Mouse (Mus musculus) 3T3-L1 (cell line): Measurements from ENCODE around the gene Hsd3b7.

ENCODE experiments used
- DNase-seq: peaks from one replicate; pipeline ENCODE4 v3.0.0-alpha.2; 2015; ENCODE audit warnings: low read depth, low spot score

Hsd3b7 gene

GRCm38 (mm10) chr7:127800435-127801009 lies at the start of gene Hsd3b7:
Gene Hsd3b7, plus strand, starts transcription at chr7:127800604.
- peak; percentile 94 for DNase-seq

- no peak for DNase-seq
These were observed 48.8 kb upstream of the Hsd3b7 start for GRCm38 (mm10) chr7:127751619-127752018.

GRCm38 (mm10) chr7:127752069-127752468 lies 48.3 kb upstream of the Hsd3b7 start:
- DNase-seq = no peak

- peak; percentile 30 for DNase-seq
These were observed 47.2 kb upstream of the Hsd3b7 start for GRCm38 (mm10) chr7:127753158-127753557.

GRCm38 (mm10) chr7:127753741-127754140 lies 46.7 kb upstream of the Hsd3b7 start:
- no peak for DNase-seq

GRCm38 (mm10) chr7:127759716-127760115 lies 40.7 kb upstream of the Hsd3b7 start:
- DNase-seq = no peak

GRCm38 (mm10) chr7:127760478-127760877 lies 39.9 kb upstream of the Hsd3b7 start:
- no peak for DNase-seq

- DNase-seq = peak; percentile 80
These were observed 39.4 kb upstream of the Hsd3b7 start for GRCm38 (mm10) chr7:127761026-127761425.

- no peak for DNase-seq
These were observed 36.8 kb upstream of the Hsd3b7 start for GRCm38 (mm10) chr7:127763642-127764041.

GRCm38 (mm10) chr7:127765756-127766155 lies 34.6 kb upstream of the Hsd3b7 start:
- DNase-seq = no peak

GRCm38 (mm10) chr7:127766851-127767609 lies 33.4 kb upstream of the Hsd3b7 start:
- DNase-seq = no peak

- DNase-seq = no peak
These were observed 32.6 kb upstream of the Hsd3b7 start for GRCm38 (mm10) chr7:127767671-127768345.

GRCm38 (mm10) chr7:127768346-127768996 lies 31.9 kb upstream of the Hsd3b7 start:
- DNase-seq = no peak

- peak; percentile 98 for DNase-seq
These were observed 31.3 kb upstream of the Hsd3b7 start for GRCm38 (mm10) chr7:127768997-127769593.

GRCm38 (mm10) chr7:127769651-127770038 lies 30.8 kb upstream of the Hsd3b7 start, which contains the start of gene Orai3:
Gene Orai3, plus strand, starts transcription at chr7:127769815.
- peak; percentile 87 for DNase-seq

GRCm38 (mm10) chr7:127770039-127770905 lies 30.1 kb upstream of the Hsd3b7 start:
- DNase-seq = peak; percentile 42

- DNase-seq = no peak
These were observed 29.1 kb upstream of the Hsd3b7 start for GRCm38 (mm10) chr7:127771262-127771661.

GRCm38 (mm10) chr7:127772080-127772479 lies 28.3 kb upstream of the Hsd3b7 start:
- peak; percentile 68 for DNase-seq

GRCm38 (mm10) chr7:127772557-127772956 lies 27.8 kb upstream of the Hsd3b7 start:
- DNase-seq = no peak

GRCm38 (mm10) chr7:127773664-127774384 lies 26.6 kb upstream of the Hsd3b7 start:
- DNase-seq = peak; percentile 81
